Mouse (Mus musculus) embryo, embryonic 9.5 days (tissue): ENCODE measurements at regions not wholly inside any gene's neighbourhood (a gene's known extent, or its start where the extent isn't known, plus 50 kb on each side); places are given as distances from the start of the nearest gene placed in this dataset.

Experiments used
- DNase-seq: peaks from one replicate; pipeline ENCODE4 v3.0.0-alpha.2; 2017; ENCODE audit errors: extremely low spot score

GRCm38 (mm10) chr6:111621684-111622480, 651.7 kb upstream of the Lmcd1 start:
- DNase-seq = no peak

GRCm38 (mm10) chr6:111622481-111623139, 650.9 kb upstream of the Lmcd1 start:
- no peak for DNase-seq

- no peak for DNase-seq
Observed at GRCm38 (mm10) chr6:111623140-111623497, 650.4 kb upstream of the Lmcd1 start.

- DNase-seq = no peak
Observed at GRCm38 (mm10) chr6:111625501-111625900, 648.1 kb upstream of the Lmcd1 start.

DNA sequence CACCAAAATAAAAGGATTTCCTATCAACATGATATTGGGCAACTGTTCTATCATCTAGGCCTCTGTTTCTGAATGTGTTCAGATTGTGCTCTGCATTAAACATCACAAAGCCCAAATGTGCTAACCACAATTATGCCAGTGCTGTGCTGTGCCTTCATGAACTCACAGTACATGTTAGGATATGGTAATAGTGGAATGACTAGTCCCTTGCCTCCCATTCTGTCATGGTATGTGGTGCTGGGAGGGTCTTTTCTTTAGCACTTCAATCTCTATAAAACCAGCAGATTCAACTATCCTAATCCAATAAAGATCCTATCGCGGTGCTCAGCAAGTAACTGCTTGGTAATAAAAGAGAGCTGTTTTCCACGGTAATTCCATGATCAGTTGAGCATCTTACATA, 620.8 kb upstream of the Lmcd1 start:
- DNase-seq = no peak

DNA sequence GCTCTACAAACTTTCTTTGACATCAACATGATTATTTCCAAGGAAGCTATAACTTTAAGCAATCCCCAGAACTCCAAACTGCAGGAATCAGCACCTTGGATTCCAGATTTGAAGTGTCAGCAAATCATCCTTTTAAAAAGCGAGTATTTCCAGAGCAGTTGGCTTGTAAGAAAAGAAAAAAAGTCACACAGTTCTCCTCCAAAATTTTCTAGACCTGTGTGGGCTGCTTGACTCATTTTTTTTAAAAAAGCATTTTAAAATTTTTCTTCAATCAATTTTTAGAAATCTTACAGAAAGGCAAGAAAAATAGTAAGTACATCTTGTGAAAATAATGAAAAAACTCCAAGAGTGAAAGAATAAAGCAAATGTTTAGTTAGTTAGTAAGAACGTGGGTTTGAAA, 613.6 kb upstream of the Lmcd1 start:
- DNase-seq = no peak

GRCm38 (mm10) chr6:111664603-111665002, 609.0 kb upstream of the Lmcd1 start:
- no peak for DNase-seq

DNA sequence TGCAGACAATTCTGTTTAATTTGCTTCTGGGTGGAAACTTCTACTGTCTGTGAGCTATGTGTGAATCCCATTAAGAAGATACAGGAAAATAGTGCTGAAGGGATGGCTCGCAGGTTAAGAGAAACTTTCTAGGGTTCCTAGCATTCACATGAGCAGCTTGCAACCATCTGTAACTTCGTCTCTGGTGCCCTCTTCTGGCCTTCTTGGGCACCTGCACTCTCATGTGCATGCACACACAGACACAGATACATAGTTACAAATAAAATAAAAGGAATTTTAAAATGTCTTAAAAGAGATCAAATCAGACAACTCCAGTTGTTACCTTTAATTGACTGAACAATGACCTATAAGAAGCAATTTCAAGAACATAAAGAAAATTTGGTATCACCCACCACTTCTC, 588.6 kb upstream of the Lmcd1 start:
- DNase-seq = no peak

- DNase-seq = no peak
Observed at GRCm38 (mm10) chr6:111702864-111703263, 570.7 kb upstream of the Lmcd1 start.

DNA sequence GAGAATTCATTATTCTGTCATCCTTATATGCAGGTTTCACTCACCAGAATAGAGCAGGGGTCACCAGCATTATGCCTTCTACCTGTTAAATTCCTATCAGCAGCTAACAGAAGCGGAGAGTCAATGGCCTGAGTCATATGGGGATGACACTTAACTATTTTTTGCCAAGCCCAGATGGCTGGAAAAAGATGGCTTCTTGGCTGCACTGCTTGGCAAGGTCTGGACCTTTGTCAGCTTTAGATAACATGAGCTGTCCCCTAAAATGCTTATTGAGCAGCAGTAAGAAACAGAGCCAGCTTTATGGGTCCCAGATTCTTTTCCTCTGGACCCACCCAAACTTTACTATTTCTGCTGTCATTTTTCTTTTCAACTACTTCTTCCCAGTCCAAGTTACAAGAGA, 565.3 kb upstream of the Lmcd1 start:
- no peak for DNase-seq

DNA sequence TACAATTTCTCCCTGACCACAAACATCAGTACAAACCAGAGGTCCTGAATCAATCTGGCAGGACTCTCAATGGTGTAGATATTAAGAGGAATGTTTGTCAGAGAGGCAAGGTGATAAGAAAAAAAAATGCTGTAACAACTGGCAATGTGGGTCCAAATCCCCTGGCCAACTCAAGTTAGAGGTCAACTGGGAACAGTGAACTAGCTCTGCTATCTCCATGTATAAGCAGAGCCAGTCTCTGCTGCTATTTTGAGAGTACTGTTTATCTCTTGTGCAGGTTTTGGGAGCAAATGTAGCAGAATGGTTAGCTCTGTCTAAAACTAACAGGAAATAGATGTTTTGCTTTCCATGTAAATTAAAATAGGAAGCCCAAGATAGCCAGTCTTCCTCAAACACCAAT, 547.6 kb upstream of the Lmcd1 start:
- DNase-seq = no peak

- DNase-seq = no peak
Observed at GRCm38 (mm10) chr6:111730381-111730780, 543.2 kb upstream of the Lmcd1 start.

- no peak for DNase-seq
Observed at GRCm38 (mm10) chr6:111733926-111734325, 539.6 kb upstream of the Lmcd1 start.

DNA sequence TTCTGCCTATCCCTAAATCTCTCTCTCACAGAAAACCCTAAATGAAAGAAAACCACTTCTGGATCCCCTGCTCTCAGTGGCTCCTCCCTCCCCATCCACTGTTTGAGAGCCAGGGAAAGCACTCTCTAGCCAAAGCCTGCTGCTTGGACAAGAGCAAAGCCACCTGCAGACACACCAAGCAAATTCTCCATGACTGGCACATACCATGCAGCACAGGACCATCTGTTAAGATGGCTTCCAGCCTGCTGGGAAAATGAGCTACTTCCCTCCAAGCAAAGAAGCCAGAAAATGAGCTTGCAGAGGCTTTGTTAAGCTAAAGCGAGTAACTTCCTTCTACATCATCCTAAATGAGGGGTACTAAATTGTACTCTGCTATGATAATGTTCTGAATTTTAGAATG, 534.6 kb upstream of the Lmcd1 start:
- DNase-seq = no peak

DNA sequence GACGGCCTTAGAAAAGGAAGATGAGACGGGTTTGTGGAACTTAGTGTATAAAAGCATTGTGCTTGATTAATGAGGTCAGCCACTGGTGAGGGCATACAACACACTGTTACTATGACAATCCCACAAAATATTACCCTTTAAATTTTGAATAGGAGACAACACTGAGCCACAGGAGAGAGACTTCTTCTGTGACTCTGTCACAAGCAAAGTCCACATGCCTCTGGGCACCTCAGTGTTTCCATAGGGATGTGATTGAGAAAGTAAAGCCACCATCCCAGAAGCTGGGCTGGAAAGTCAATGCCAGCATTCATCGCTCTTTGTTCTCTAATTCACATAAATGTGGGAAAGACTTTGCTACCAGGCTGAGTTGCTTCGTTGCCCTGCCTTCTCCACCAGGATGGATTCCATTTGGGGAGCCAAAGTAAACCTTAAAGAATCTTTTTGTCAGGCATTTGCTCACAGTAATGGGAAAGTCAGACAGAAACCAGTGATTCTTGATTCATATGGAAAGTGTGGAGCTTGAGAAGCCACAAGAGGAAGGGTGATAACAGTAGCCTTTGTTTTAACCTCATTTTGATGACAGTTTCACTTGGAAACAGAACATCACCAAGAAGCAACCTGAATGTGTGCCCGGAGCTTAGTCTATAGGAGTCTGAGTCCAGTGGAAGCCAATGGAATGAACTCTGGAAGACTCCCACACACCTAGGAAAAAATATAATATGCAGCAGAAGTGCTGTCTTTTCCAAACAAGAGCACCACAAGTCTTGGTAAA, 491.7 kb upstream of the Lmcd1 start:
- no peak for DNase-seq

GRCm38 (mm10) chr6:111808611-111809010, 464.9 kb upstream of the Lmcd1 start:
- no peak for DNase-seq

DNA sequence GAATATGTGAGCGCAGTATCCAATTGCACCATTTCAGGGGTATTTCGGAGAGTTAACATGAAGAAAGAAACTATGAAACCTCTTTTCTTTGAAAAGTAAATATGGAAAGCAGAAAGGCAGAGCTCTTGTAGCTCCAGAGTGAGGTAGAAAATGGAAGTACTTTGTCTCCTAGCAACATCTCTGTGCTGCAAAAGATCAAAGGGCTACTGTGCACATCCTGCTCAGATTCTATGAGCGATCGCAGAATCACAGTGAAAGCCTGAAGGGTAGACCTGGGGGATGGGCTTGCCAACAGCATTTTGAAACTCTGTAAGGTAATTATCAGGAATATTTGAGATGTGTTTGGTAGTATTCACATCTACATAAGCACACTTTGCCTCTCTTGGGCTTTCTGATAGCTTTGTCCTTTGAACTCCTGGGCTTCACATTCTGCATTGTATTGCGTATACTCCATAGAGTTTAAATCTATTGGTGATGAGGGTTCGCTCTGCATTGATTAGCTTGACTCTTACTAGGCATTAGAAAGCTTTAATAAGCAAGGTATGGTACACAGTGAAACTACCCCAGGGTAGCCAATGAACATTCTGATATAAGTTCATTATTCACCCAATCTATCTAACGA, 459.5 kb upstream of the Lmcd1 start:
- no peak for DNase-seq

GRCm38 (mm10) chr6:111815150-111815549, 458.4 kb upstream of the Lmcd1 start:
- no peak for DNase-seq

DNA sequence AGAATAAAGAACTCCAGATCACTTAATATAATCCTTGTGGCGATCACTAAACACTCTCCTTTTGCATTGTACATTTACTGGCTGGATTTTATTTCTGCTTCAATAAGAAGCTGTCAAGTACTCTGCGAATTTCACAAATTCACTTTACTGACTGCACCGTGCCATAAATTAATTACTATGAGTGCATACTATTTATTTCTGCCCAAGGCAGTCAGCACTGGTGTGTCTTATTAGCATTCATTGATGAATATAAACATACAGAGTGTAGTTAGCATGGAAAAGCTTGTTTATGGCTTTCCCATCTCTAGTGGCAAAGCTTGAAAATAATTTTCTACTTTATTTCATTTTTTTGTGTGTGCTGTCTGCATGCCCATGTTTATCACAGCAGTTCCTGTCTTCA, 453.3 kb upstream of the Lmcd1 start:
- no peak for DNase-seq

DNA sequence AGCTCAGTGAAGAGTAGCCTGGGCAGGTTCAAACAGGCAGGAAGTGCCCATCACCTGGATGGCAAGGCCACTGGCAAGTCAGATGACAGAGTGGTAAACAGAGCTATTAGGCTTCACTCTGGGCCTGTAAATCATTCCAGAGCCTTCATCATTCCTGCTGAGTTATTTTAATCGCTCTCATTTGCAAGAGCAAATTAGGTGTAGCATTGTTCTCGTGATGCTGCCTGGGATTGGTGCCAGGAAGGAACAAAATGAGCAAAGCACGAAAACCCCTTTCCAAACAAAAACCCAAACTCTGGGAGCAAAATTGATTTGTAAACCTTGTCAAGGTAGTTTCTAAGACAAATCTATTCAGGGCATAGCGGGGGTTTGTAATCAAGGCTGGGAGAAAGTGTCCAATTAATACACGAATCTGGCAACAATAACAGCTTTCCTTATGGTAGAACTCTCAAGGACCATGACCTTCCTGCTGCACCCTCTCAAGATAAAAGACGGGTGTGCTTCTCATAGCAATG, 429.2 kb upstream of the Lmcd1 start:
- DNase-seq = no peak

- DNase-seq = no peak
Observed at GRCm38 (mm10) chr6:111866101-111866598, 407.4 kb upstream of the Lmcd1 start.

- DNase-seq = no peak
Observed at GRCm38 (mm10) chr6:111882557-111882956, 391.0 kb upstream of the Lmcd1 start.
